Mouse (Mus musculus) gastrocnemius, postnatal 4 days (tissue): ENCODE measurements around the gene Slc25a36. TPM values are rescaled to one million over a fixed set of nuclear protein-coding genes. Genes with fewer than 3 reads are reported as not detected.

Source experiments
- DNase-seq, 2 experiments: peaks; one replicate each; pipeline ENCODE4 v3.0.0; 2021 to 2022; ENCODE audit warnings: low spot score in 2 of 2, mixed read lengths in 2 of 2
- long read RNA-seq, 2 experiments: library from polyadenylated mRNA; stranded (forward); transcript quantifications; one replicate each; pipeline ENCODE4 v2.0.0; 2021
- total RNA-seq, 2 experiments: library from RNA; stranded (reverse); gene quantifications; 2 replicates each; pipeline ENCODE4 v1.2.3; 2021

The Slc25a36 gene
- total RNA-seq = 10 to 100 TPM; 66.9 to 75.1 TPM
- long read RNA-seq, experiment 1, full-length matches to known transcripts = 17 of 29 reads
- long read RNA-seq, experiment 1, partial matches to known transcripts = 3 of 29 reads
- long read RNA-seq, experiment 1, other reads (novel, unspliced or antisense) = 9 of 29 reads
- long read RNA-seq, experiment 2, full-length matches to known transcripts = 23 of 29 reads
- long read RNA-seq, experiment 2, partial matches to known transcripts = 1 of 29 reads
- long read RNA-seq, experiment 2, other reads (novel, unspliced or antisense) = 5 of 29 reads

- peak; percentile 91 to 96 for DNase-seq
Observed at GRCm38 (mm10) chr9:97110571-97111390, at the start of gene Slc25a36. TSS of gene Slc25a36 (minus strand) at chr9:97111157.

DNA sequence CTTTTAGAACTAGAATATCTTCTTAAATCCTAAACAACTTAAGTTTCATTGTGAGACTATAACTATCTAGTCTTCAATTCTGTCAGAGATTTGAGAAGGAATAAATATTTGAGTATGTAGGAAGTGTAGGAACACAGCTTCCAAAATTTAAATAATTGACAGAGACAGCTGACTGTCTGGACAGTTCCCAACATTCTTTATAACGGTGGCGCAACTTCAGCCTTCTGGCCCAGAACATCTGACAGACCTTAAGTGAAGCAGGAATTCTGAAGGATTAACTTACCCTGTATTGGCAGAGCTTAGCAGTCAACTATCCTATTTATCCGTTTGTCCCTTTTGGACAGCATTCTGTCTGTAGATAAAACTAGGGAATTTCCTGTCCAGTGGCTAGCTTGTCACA is 47.5 kb upstream of the Slc25a36 start:
- DNase-seq = no peak

DNA sequence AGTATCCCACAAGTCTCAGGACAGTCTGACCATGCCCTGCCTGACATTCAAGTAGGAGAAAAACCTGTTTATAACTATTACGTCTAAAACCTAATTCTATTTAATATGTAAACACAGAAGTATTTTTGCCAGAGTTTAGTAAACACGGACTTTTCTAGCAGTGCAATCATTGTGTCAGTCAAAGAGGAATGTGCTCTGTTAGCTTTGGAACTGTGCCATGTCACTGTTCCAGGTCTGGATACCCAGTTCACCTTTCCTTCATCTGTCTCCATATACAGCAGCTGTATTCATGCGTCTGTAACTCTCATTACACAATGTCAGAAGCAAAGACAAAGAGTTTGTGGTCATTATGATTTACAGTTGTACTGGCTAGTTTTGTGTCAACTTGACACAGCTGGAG is 45.0 kb upstream of the Slc25a36 start:
- no peak for DNase-seq

- no peak for DNase-seq
Observed at GRCm38 (mm10) chr9:97154956-97155355, 44.0 kb upstream of the Slc25a36 start.

- DNase-seq = no peak
Observed at GRCm38 (mm10) chr9:97153006-97153405, 42.0 kb upstream of the Slc25a36 start.

GRCm38 (mm10) chr9:97147270-97147669 is 36.3 kb upstream of the Slc25a36 start:
- no peak for DNase-seq

DNA sequence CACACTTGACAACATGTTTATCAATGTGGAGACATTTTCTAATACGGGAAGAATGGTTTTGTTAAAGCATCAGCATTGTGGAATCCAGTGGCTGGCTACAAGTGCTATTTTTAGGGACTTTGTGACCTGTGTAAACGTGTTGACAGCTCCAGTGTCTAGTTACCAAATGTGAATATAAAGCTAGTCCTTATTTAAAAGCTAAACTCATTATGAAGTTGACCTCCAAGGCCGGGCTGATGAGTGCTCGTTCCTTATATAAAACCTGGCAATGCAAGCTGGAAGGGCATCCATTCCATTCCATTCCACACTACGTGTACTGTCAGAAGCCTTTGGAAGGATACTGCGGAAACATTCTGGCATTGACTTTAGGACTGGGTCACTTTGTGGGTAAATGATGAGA is 34.4 kb upstream of the Slc25a36 start:
- DNase-seq = no peak

DNA sequence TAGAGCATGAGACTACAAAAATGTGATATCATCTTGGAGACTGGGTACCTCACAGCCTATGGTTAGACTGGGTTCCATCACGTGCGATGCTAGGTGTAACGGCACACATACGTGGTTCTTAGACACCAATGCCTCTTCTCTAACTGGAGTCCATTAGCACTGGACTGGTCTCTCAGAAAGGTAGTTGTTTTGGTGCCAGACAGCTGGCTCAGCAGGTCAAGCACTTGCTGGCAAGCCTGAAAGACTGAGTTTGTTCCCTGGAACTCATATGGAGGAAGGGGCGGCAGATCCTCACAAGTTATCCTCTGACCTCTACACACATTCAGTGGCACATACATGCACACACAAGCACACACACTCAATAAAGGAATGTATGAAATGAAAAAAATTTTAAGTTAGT is 32.5 kb upstream of the Slc25a36 start:
- no peak for DNase-seq

DNA sequence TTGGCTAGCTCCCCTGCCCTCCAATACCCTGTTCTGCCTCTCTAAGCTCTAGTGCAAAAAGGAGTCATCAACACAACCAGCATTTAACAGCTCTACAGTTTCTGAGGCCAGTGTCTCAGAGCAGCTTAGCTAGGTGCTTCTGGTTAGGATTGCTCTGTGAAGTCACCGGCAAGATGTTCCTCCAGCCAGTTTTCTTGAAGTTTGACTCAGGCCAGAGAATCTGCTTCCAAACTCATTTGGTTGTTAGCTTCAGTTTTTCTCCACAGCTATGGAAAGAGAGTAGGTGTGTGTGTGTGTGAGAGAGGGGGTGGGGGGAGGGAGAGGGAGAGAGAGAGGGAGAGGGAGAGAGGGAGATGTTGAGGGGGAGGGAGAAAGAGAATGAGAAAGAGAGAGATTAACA is 31.6 kb upstream of the Slc25a36 start:
- DNase-seq = no peak

GRCm38 (mm10) chr9:97141723-97142122 is 30.8 kb upstream of the Slc25a36 start:
- DNase-seq = no peak

DNA sequence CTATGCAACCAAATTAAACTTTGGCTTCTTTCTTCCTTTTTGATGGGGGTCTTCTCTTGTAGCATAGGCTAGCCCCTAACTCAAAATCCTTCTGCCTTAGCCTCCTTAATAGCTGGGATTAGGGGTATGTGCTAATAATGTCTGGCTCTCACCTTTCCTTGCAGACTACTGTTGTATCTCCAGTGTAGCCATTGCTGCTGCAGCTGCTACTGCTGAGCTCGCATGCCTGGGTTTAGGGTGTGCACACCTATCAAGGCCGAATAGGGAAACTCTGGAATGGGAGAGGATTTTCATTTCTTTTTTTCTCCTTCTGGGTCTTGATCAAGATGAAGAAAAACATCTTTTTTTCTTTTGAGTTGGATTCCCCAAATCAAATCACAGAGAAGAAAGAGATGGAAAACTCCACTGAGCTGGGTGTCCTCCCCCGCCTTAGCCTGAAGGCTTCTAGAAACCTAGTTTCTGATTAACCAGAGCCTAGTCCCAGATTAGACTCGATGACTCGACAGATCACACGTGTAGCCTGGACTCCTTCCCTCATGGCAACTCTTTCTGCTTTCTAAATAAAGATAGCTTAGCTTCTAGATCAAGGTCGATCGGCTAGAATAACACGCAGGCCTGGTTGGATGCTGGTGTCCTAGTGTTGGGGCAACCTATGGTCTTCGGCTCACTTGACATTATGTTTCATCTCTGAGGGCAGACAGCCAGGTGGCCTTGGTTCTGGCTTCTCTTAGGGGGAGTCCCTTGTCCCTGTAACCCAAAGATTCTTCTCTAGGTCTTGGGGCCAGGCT is 29.4 kb upstream of the Slc25a36 start:
- DNase-seq = no peak

DNA sequence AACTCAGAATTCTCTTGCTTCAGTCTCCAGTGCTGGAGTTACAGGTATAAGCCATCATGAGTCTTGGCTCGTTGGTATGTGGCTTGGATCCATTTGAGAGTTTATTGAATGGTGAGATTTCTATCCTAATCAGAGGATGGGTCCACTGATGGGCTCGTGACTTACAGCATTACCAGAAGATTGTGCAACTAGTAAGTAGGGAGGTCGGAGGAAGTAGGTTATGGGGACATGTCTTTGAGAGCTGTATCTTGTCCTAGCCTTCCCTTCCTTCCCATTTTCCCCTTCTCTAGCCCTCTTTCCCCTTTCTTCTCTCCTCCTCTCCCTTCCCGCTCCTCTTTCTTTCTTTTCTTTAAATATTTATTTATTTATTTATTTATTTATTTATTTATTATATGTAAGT is 26.7 kb upstream of the Slc25a36 start:
- no peak for DNase-seq

DNA sequence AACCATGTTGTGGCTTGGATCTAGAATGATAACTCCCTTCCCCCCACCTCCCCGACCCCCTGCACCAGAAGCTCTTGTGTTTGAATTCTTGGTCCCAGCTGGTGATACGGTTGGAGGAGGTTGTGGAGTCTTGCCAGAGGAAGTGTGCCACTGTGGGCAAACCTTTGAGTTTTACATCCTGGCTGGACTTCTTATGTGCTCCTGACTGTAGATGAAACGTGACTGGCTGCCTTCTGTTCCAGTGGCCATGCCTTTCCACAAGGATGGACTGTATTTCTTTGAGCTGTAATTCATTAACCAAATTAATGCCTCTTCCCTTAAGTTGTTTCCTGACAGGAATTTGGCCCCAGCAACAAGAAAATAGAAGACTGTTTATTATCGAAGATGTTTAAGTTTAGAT is 26.2 kb upstream of the Slc25a36 start:
- DNase-seq = no peak

DNA sequence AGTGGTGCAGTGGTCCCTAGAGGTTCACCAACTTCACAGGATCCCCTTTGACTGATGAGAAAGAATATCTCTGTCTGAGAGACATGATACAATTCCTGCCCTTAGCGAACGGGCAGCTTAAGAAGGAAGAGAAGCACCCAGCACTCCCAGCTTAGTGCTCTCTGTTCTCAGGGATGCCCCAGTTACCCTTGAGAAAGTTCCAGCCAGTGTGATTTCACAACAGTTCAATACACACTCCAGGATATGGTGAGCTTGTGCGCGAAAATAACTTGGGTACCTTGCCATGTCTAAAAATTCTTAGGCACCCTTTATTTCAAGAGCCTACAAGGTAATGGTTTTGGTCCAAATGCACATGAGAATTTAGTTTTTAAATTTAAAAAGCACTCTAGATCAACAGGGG is 24.9 kb upstream of the Slc25a36 start:
- no peak for DNase-seq

- DNase-seq = no peak
Observed at GRCm38 (mm10) chr9:97133178-97133577, 22.2 kb upstream of the Slc25a36 start.

- no peak for DNase-seq
Observed at GRCm38 (mm10) chr9:97130001-97130400, 19.0 kb upstream of the Slc25a36 start.

DNA sequence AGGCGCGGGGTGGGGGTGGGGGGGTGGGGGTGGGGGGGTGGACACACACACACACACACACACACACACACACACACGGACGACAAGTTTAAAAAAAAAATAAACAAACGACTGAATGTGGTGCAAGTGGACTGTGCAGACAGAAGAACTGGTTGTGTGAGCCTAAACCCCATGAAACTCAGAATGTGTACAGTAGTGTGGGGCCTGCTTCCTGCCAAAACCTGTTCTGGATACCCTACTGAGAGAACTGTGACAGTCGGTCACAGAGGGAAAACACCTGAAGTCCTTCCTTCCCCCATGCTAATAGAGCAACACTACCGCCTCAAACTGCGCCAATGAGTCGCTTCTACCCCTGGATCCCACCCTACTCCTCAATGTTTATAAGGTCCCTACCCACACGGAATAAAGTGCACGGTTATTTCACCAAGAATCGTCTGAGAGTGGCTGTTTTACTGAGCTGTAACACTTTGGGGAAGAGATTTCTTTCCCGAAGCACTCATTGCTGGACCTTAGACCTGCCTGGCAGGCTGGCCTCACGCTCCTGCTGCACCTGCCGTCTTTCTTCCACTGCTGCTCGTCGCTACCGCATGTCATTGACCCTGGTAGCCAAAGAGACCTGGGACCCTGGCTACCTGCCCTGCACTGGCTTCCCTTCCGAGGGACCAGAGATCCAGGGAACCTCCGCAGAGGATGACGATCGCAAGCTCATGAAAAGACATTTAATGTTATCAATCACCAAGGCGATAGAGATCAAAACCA is 13.2 kb upstream of the Slc25a36 start:
- no peak for DNase-seq

- DNase-seq = no peak
Observed at GRCm38 (mm10) chr9:97121432-97121831, 10.5 kb upstream of the Slc25a36 start.

DNA sequence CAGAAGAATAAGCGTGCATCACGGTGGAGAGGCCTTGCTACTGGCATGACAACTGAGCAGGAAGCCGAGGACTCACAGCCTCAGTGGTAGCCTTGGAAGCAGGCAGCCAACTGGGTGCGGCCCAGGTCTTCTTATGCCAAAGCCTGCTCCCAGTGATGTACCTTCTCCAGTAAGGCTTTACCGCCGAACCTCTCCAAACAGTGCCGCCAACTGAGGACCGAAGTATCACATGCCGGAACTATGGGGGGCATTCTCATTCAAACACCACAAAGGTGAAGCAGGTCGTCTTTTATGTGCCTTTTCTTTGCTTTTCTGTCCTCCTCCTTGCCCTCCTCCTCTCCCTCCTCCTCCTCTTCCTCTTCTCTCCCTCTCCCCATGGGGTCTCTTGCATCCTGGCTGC is 3.3 kb upstream of the Slc25a36 start:
- no peak for DNase-seq

DNA sequence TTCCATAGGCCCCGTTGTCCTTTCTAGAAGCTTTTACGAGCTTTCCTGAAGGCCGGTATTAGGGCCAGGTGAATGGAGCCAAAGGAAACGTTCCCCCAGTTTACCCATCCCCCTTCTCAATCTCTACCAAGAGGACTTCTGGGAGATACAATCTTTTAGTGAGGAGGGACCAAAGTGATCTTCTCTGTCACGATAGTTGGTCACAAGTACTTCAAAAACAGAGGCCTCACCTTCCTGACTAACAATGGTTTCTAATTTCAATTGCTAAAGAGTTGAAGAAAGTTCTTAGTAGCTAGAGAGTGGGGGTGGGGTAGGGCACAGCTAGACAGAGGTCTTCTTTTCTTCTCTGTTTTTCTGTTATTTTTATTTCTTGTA is 2.6 kb upstream of the Slc25a36 start:
- DNase-seq = no peak
